Mouse (Mus musculus) midbrain, embryonic 16.5 days (tissue): ENCODE data around the gene Amz1. TPM values are rescaled to one million over a fixed set of nuclear protein-coding genes. Genes with fewer than 3 reads are reported as not detected.

Experiments
- ATAC-seq: fragments of 200-750 bp; cut with Nextera tagmentation; 2 replicates; pipeline ENCODE4 v1.8.0; 2017; ENCODE audit warnings: moderate TSS enrichment
- H3K27ac ChIP-seq: fragments of 300-500 bp; sonication (generic); 2 replicates; pipeline ENCODE4 v1.5.1; 2014; ENCODE audit warnings: mild to moderate bottlenecking, low read length, mixed read lengths
- H3K27me3 ChIP-seq: fragments of 300-500 bp; sonication (generic); 2 replicates; pipeline ENCODE4 v1.6.1; 2014; ENCODE audit warnings: low read depth, low read length, mixed read lengths; ENCODE audit not compliant: control insufficient read depth, insufficient read depth
- H3K36me3 ChIP-seq: fragments of 300-500 bp; sonication (generic); 2 replicates; pipeline ENCODE4 v1.6.1; 2014; ENCODE audit warnings: mild to moderate bottlenecking, low read length, moderate library complexity, mixed read lengths; ENCODE audit not compliant: control insufficient read depth, insufficient read depth
- H3K4me1 ChIP-seq: fragments of 300-500 bp; sonication (generic); 2 replicates; pipeline ENCODE4 v1.6.1; 2014; ENCODE audit warnings: mild to moderate bottlenecking, low read length, mixed read lengths; ENCODE audit not compliant: control insufficient read depth, insufficient read depth
- H3K4me2 ChIP-seq: fragments of 300-500 bp; sonication (generic); 2 replicates; pipeline ENCODE4 v1.6.1; 2014; ENCODE audit warnings: mild to moderate bottlenecking, low read length, mixed read lengths
- H3K4me3 ChIP-seq: fragments of 300-500 bp; sonication (generic); 2 replicates; pipeline ENCODE4 v1.5.1; 2014; ENCODE audit warnings: low read depth, mild to moderate bottlenecking, low read length, moderate library complexity, mixed read lengths
- H3K9ac ChIP-seq: fragments of 300-500 bp; sonication (generic); 2 replicates; pipeline ENCODE4 v1.6.1; 2014; ENCODE audit warnings: low read depth, low read length, mixed read lengths
- H3K9me3 ChIP-seq: fragments of 300-500 bp; sonication (generic); replicated peaks from 2 replicates; pipeline ENCODE4 v1.6.1; 2014; ENCODE audit warnings: mild to moderate bottlenecking, low read length, mixed read lengths; ENCODE audit not compliant: control insufficient read depth, poor library complexity, severe bottlenecking
- WGBS: fragments of 180-500 bp; shearing (Covaris S2); extraction: QIAGEN DNeasy Blood & Tissue Kit; methylation state at CpG from one replicate; pipeline ENCODE4 v1.1.7; 2014; 5-methylcytosine and 5-hydroxymethylcytosine counted together
- polyA plus RNA-seq: library from polyadenylated mRNA; unstranded; fragments of >200 nt; fragmentation: Nextera tagmentation; extraction: Ambion mirVana; gene quantifications from 2 replicates; pipeline ENCODE4 v1.2.1, GENCODE M21; 2015

Gene Amz1
- polyA plus RNA-seq, 1 experiment from 2014 or later, result 11.6 TPM

GRCm38 (mm10) chr5:140710315-140710714 lies 13.6 kb upstream of the Amz1 start:
- no peak for ATAC-seq
- H3K4me3 ChIP-seq, result no peak overlapping the region
- no peak overlapping the region for H3K27ac ChIP-seq
- H3K9ac ChIP-seq, result no peak overlapping the region
- WGBS, result 94% methylated on average over 6 of the region's 6 CpGs
- no peaks in the 10 kb centered on the region for H3K27me3 ChIP-seq
- peaks cover 41% of the 10 kb centered on the region for H3K36me3 ChIP-seq
- no peaks in the 10 kb centered on the region for H3K9me3 ChIP-seq
- H3K4me2 ChIP-seq, result no peak overlapping the region
- H3K4me1 ChIP-seq, result peaks cover 14% of the 10 kb centered on the region

GRCm38 (mm10) chr5:140711040-140711439 lies 12.9 kb upstream of the Amz1 start:
- Histone ChIP-seq H3K4me3 (no peak overlapping the region), H3K4me2 (no peak overlapping the region), H3K36me3 (peaks cover 47% of the 10 kb centered on the region), H3K9me3 (no peaks in the 10 kb centered on the region), H3K4me1 (peaks cover 6% of the 10 kb centered on the region), H3K9ac (no peak overlapping the region), H3K27me3 (no peaks in the 10 kb centered on the region), H3K27ac (no peak overlapping the region)
- 80% methylated on average over 5 of the region's 5 CpGs for WGBS
- ATAC-seq, result no peak

GRCm38 (mm10) chr5:140720773-140721172 lies 3.2 kb upstream of the Amz1 start:
- WGBS, result 80% methylated on average over 7 of the region's 7 CpGs
- no peak overlapping the region for H3K9ac ChIP-seq

GRCm38 (mm10) chr5:140722121-140722520 lies 1.8 kb upstream of the Amz1 start:
- ATAC-seq, result no peak
- Histone ChIP-seq H3K4me1 (peaks cover 7% of the 10 kb centered on the region), H3K4me3 (no peak overlapping the region), H3K36me3 (peaks cover 24% of the 10 kb centered on the region), H3K27me3 (no peaks in the 10 kb centered on the region), H3K9ac (no peak overlapping the region), H3K9me3 (no peaks in the 10 kb centered on the region), H3K27ac (no peak overlapping the region), H3K4me2 (no peak overlapping the region)
- WGBS, result 84% methylated on average over 3 of the region's 3 CpGs

More at GRCm38 (mm10) chr5:140720773-140721172, 3.2 kb upstream of the Amz1 start:
- Histone ChIP-seq H3K9me3 (no peaks in the 10 kb centered on the region), H3K4me3 (no peak overlapping the region), H3K27me3 (no peaks in the 10 kb centered on the region), H3K27ac (no peak overlapping the region), H3K4me1 (peaks cover 7% of the 10 kb centered on the region), H3K4me2 (no peak overlapping the region), H3K36me3 (peaks cover 35% of the 10 kb centered on the region)
- no peak for ATAC-seq

- WGBS, result 58% methylated on average over 7 of the region's 7 CpGs
- Histone ChIP-seq H3K27ac (peak overlapping the region; percentile 56), H3K27me3 (no peaks in the 10 kb centered on the region), H3K4me3 (no peak overlapping the region), H3K9ac (no peak overlapping the region), H3K9me3 (no peaks in the 10 kb centered on the region), H3K4me1 (peaks cover 7% of the 10 kb centered on the region), H3K36me3 (no peaks in the 10 kb centered on the region), H3K4me2 (no peak overlapping the region)
- peak; percentile 63; the same call in 1 of the 2 replicates for ATAC-seq
Observed at GRCm38 (mm10) chr5:140726062-140726839, 2.3 kb downstream of the Amz1 start.

GRCm38 (mm10) chr5:140726946-140727740 lies 3.2 kb downstream of the Amz1 start:
- ATAC-seq, result no peak
- Histone ChIP-seq H3K27ac (no peak overlapping the region), H3K4me1 (peaks cover 7% of the 10 kb centered on the region)

GRCm38 (mm10) chr5:140731040-140731797 lies 7.3 kb downstream of the Amz1 start:
- Histone ChIP-seq H3K4me1 (no peaks in the 10 kb centered on the region; the same call in 1 of the 2 replicates), H3K27ac (no peak overlapping the region), H3K4me3 (no peak overlapping the region), H3K9me3 (no peaks in the 10 kb centered on the region), H3K36me3 (no peaks in the 10 kb centered on the region), H3K9ac (no peak overlapping the region), H3K4me2 (no peak overlapping the region), H3K27me3 (peaks cover 14% of the 10 kb centered on the region)
- no peak for ATAC-seq
- WGBS, result 90% methylated on average over 11 of the region's 11 CpGs

More at GRCm38 (mm10) chr5:140726946-140727740, 3.2 kb downstream of the Amz1 start:
- 88% methylated on average over 17 of the region's 17 CpGs for WGBS
- H3K4me3 ChIP-seq, result no peak overlapping the region
- no peak overlapping the region for H3K4me2 ChIP-seq
- no peaks in the 10 kb centered on the region for H3K27me3 ChIP-seq
- no peaks in the 10 kb centered on the region for H3K9me3 ChIP-seq
- H3K36me3 ChIP-seq, result no peaks in the 10 kb centered on the region
- no peak overlapping the region for H3K9ac ChIP-seq

GRCm38 (mm10) chr5:140732195-140732594 lies 8.3 kb downstream of the Amz1 start:
- no peaks in the 10 kb centered on the region for H3K36me3 ChIP-seq
- no peak for ATAC-seq
- no peak overlapping the region for H3K4me3 ChIP-seq
- 62% methylated on average over 4 of the region's 4 CpGs for WGBS
- H3K27ac ChIP-seq, result no peak overlapping the region
- no peaks in the 10 kb centered on the region for H3K9me3 ChIP-seq
- H3K9ac ChIP-seq, result no peak overlapping the region
- H3K4me1 ChIP-seq, result no peaks in the 10 kb centered on the region; the same call in 1 of the 2 replicates
- no peak overlapping the region for H3K4me2 ChIP-seq
- H3K27me3 ChIP-seq, result peaks cover 19% of the 10 kb centered on the region
